13 mouse cellular contexts compared by ENCODE assay signal in genomic region chr6:87384761-87385160, GRCm38 (mm10). TPM values are rescaled to one million over a fixed set of nuclear protein-coding genes. Genes with fewer than 3 reads are reported as not detected.
DNase-seq lines count a peak whose midpoint lies in the region; ATAC-seq and TF ChIP-seq lines count a peak whose summit lies in the region.
"Had no signal": no experiment of that assay in that cellular context is flagged by ENCODE, and none has a peak within 500 bp of the region (broad histone marks: within the 10 kb centered on the region; RNA-seq: fewer than 3 reads in every experiment).

No protein-coding gene starts in this region.

- H3K27ac ChIP-seq in heart, embryonic 16.5 days (ENCODE audit: low read length), result no peak overlapping the region
- H3K27ac ChIP-seq in lung, embryonic 14.5 days (ENCODE audit: low read depth), result no peak overlapping the region
- H3K27ac ChIP-seq in intestine, embryonic 15.5 days, result no peak overlapping the region

- H3K27me3 ChIP-seq in heart, embryonic 16.5 days (ENCODE audit: control insufficient read depth, insufficient read depth, low read length), result peaks cover 45% of the 10 kb centered on the region
- 0 out of 2 replicates have a peak, but pooled peaks cover 12% of the 10 kb centered on the region for H3K27me3 ChIP-seq in lung, embryonic 14.5 days (ENCODE audit: insufficient read depth, low read length)
- peaks cover 5% of the 10 kb centered on the region for H3K27me3 ChIP-seq in intestine, embryonic 15.5 days (replicated peaks)

- peak overlapping the region; percentile 64 for H3K4me2 ChIP-seq in heart, embryonic 16.5 days (ENCODE audit: low read depth, low read length)
- peak overlapping the region; percentile 59 for H3K4me2 ChIP-seq in lung, embryonic 14.5 days
- peak overlapping the region; percentile 49 for H3K4me2 ChIP-seq in intestine, embryonic 15.5 days (replicated peaks)

- no peak for DNase-seq in heart, adult 18-20 months
- peak; percentile 68 for DNase-seq in lung, embryonic 14.5 days
- no peak for DNase-seq in lung, postnatal 25 days (ENCODE audit: low spot score)
- peak; percentile 38 to 53 for DNase-seq in right cerebral cortex, postnatal 10 days (ENCODE audit: low spot score in 2 of 2)
- no peak for DNase-seq in thymus, postnatal 0 days (ENCODE audit: low spot score)

- H3K4me3 ChIP-seq in heart, embryonic 16.5 days (ENCODE audit: low read length), result no peak overlapping the region; the same call in 1 of the 2 replicates
- H3K4me3 ChIP-seq in lung, embryonic 14.5 days (ENCODE audit: low read depth, low read length), result no peak overlapping the region
- H3K4me3 ChIP-seq in intestine, embryonic 15.5 days (replicated peaks), result no peak overlapping the region

- TF ChIP-seq CTCF in lung, embryonic 14.5 days (IDR thresholded peaks at IDR 0.05; ENCODE audit: low read depth), result no peak

- no peak overlapping the region for H3K9ac ChIP-seq in heart, embryonic 16.5 days (ENCODE audit: low read length)
- no peak overlapping the region for H3K9ac ChIP-seq in lung, embryonic 14.5 days
- H3K9ac ChIP-seq in intestine, embryonic 15.5 days, result no peak overlapping the region

- H3K9me3 ChIP-seq in heart, embryonic 16.5 days (replicated peaks; ENCODE audit: control insufficient read depth, low read length), result no peaks in the 10 kb centered on the region
- no peaks in the 10 kb centered on the region for H3K9me3 ChIP-seq in lung, embryonic 14.5 days (ENCODE audit: low read depth, low read length)
- no peaks in the 10 kb centered on the region for H3K9me3 ChIP-seq in intestine, embryonic 15.5 days

- H3K4me1 ChIP-seq in heart, embryonic 16.5 days (ENCODE audit: control insufficient read depth, insufficient read depth, low read length), result peaks cover 9% of the 10 kb centered on the region; the same call in 1 of the 2 replicates
- H3K4me1 ChIP-seq in lung, embryonic 14.5 days (ENCODE audit: insufficient read depth), result peaks cover 4% of the 10 kb centered on the region; the same call in 1 of the 2 replicates
- H3K4me1 ChIP-seq in intestine, embryonic 15.5 days (replicated peaks), result peaks cover 5% of the 10 kb centered on the region; the same call in 1 of the 2 replicates

- no peaks in the 10 kb centered on the region for H3K36me3 ChIP-seq in heart, embryonic 16.5 days (ENCODE audit: control insufficient read depth, insufficient read depth)
- H3K36me3 ChIP-seq in lung, embryonic 14.5 days (ENCODE audit: insufficient read depth), result no peaks in the 10 kb centered on the region
- H3K36me3 ChIP-seq in intestine, embryonic 15.5 days, result no peaks in the 10 kb centered on the region

- 33% methylated on average over 6 of the region's 6 CpGs for WGBS in heart, embryonic 16.5 days
- 33% methylated on average over 6 of the region's 6 CpGs for WGBS in lung, embryonic 14.5 days
- 41% methylated on average over 5 of the region's 6 CpGs for WGBS in intestine, embryonic 15.5 days

- no peak for ATAC-seq in heart, embryonic 16.5 days (replicated peaks; ENCODE audit: extremely low read depth, insufficient read depth, low FRiP score)
- no peak for ATAC-seq in lung, embryonic 14.5 days (ENCODE audit: insufficient read depth)
- ATAC-seq in intestine, embryonic 15.5 days, result no peak
- no peak for ATAC-seq in cerebellum, adult (ENCODE audit: insufficient number of reproducible peaks, low FRiP score, low TSS enrichment)

RNA-seq across cellular contexts. Expression of gene Gkn3, which starts 4.0 kb away (rescaled TPM):
- 0.62 and 1.4 TPM in 2 replicates for polyA plus RNA-seq in heart, embryonic 16.5 days (2015; fragmentation: Nextera tagmentation; extraction: Ambion mirVana)
- 1 to 10 TPM in 1 of 2 experiments, under 1 TPM in 1; 0.74 to 2.0 TPM for total RNA-seq in heart, adult 18-20 months (2021)
- 2.0 and 2.3 TPM in 2 replicates for polyA plus RNA-seq in lung, embryonic 14.5 days (2014; fragmentation: Nextera tagmentation; extraction: Ambion mirVana)
- polyA plus RNA-seq in intestine, embryonic 15.5 days (2015; fragmentation: Nextera tagmentation; extraction: Ambion mirVana), result 0.68 and 0.93 TPM in 2 replicates
- polyA plus RNA-seq in thymus, postnatal 0 days (2015; fragmentation: Nextera tagmentation; extraction: Ambion mirVana), result 0.15 TPM in 1 of 2 replicates, not detected in the other
- total RNA-seq: granulocyte monocyte progenitor cell, adult 5-6 weeks; megakaryocyte, adult 5-6 weeks; MEL had no signal

RNA-seq across cellular contexts. Expression of gene Gkn2, which starts 11.6 kb away (rescaled TPM):
- polyA plus RNA-seq in heart, embryonic 16.5 days (2015; fragmentation: Nextera tagmentation; extraction: Ambion mirVana), result not detected in 2 replicates
- not detected for total RNA-seq in heart, adult 18-20 months (2021)
- not detected in 2 replicates for polyA plus RNA-seq in lung, embryonic 14.5 days (2014; fragmentation: Nextera tagmentation; extraction: Ambion mirVana)
- 0.21 TPM in 1 of 2 replicates, not detected in the other for polyA plus RNA-seq in intestine, embryonic 15.5 days (2015; fragmentation: Nextera tagmentation; extraction: Ambion mirVana)
- 0.96 and 0.99 TPM in 2 replicates for polyA plus RNA-seq in thymus, postnatal 0 days (2015; fragmentation: Nextera tagmentation; extraction: Ambion mirVana)
- total RNA-seq: granulocyte monocyte progenitor cell, adult 5-6 weeks; layer of hippocampus, adult 18-20 months; megakaryocyte, adult 5-6 weeks; MEL had no signal
- polyA plus RNA-seq: embryonic facial prominence, embryonic 11.5 days had no signal

RNA-seq across cellular contexts. Expression of gene Gkn1, which starts 34.0 kb away (rescaled TPM):
- not detected in 2 replicates for polyA plus RNA-seq in heart, embryonic 16.5 days (2015; fragmentation: Nextera tagmentation; extraction: Ambion mirVana)
- total RNA-seq in heart, adult 18-20 months (2021), result not detected
- polyA plus RNA-seq in lung, embryonic 14.5 days (2014; fragmentation: Nextera tagmentation; extraction: Ambion mirVana), result not detected in 2 replicates
- polyA plus RNA-seq in intestine, embryonic 15.5 days (2015; fragmentation: Nextera tagmentation; extraction: Ambion mirVana), result 0.21 and 0.41 TPM in 2 replicates
- 0.49 and 0.53 TPM in 2 replicates for polyA plus RNA-seq in thymus, postnatal 0 days (2015; fragmentation: Nextera tagmentation; extraction: Ambion mirVana)
- total RNA-seq: granulocyte monocyte progenitor cell, adult 5-6 weeks; layer of hippocampus, adult 18-20 months; megakaryocyte, adult 5-6 weeks; MEL had no signal
- polyA plus RNA-seq: embryonic facial prominence, embryonic 11.5 days had no signal

RNA-seq across cellular contexts. Expression of gene Bmp10, which starts 44.0 kb away (rescaled TPM):
- 3.7 and 7.5 TPM in 2 replicates for polyA plus RNA-seq in heart, embryonic 16.5 days (2015; fragmentation: Nextera tagmentation; extraction: Ambion mirVana)
- 10 to 100 TPM; 33.7 to 46.0 TPM for total RNA-seq in heart, adult 18-20 months (2021)
- polyA plus RNA-seq in lung, embryonic 14.5 days (2014; fragmentation: Nextera tagmentation; extraction: Ambion mirVana), result not detected in 2 replicates
- polyA plus RNA-seq in intestine, embryonic 15.5 days (2015; fragmentation: Nextera tagmentation; extraction: Ambion mirVana), result not detected in 2 replicates
- polyA plus RNA-seq in thymus, postnatal 0 days (2015; fragmentation: Nextera tagmentation; extraction: Ambion mirVana), result not detected in 2 replicates
- total RNA-seq: granulocyte monocyte progenitor cell, adult 5-6 weeks; layer of hippocampus, adult 18-20 months; megakaryocyte, adult 5-6 weeks; MEL had no signal
- polyA plus RNA-seq: embryonic facial prominence, embryonic 11.5 days had no signal

RNA-seq across cellular contexts. Expression of gene Antxr1, which starts 49.1 kb away (rescaled TPM):
- 3.8 and 4.9 TPM in 2 replicates for polyA plus RNA-seq in heart, embryonic 16.5 days (2015; fragmentation: Nextera tagmentation; extraction: Ambion mirVana)
- 1 to 10 TPM; 6.5 to 7.6 TPM for total RNA-seq in heart, adult 18-20 months (2021)
- polyA plus RNA-seq in lung, embryonic 14.5 days (2014; fragmentation: Nextera tagmentation; extraction: Ambion mirVana), result 15.5 and 16.8 TPM in 2 replicates
- polyA plus RNA-seq in intestine, embryonic 15.5 days (2015; fragmentation: Nextera tagmentation; extraction: Ambion mirVana), result 5.9 and 6.5 TPM in 2 replicates
- 0.61 and 0.75 TPM in 2 replicates for polyA plus RNA-seq in thymus, postnatal 0 days (2015; fragmentation: Nextera tagmentation; extraction: Ambion mirVana)
- total RNA-seq: MEL had no signal

Comparison
In these comparisons a context has a peak if more than half of its experiments do, and no peak if none do; other contexts are left out.
1. DNase-seq: peak in lung, embryonic 14.5 days (single experiment) and right cerebral cortex, postnatal 10 days (2 of 2); none in heart, adult 18-20 months (0 of 2), lung, postnatal 25 days (single experiment) and thymus, postnatal 0 days (single experiment).
2. Peak in every context shown above with its lines, with median percentiles within 50 percentile points of each other: H3K4me2 ChIP-seq.